Mouse (Mus musculus) monocyte, adult 59 days (primary cell): Measurements from ENCODE around the gene Kazn. TPM values are rescaled to one million over a fixed set of nuclear protein-coding genes. Genes with fewer than 3 reads are reported as not detected.

Source experiments
- total RNA-seq, 2 experiments: library from RNA; stranded (reverse); gene quantifications; one replicate each; pipeline ENCODE4 v1.2.4; 2023

The Kazn gene
- 1 to 10 TPM in 1 of 2 experiments, under 1 TPM in 1; 0.30 to 1.2 TPM for total RNA-seq

GRCm38 (mm10) chr4:142239240-142240126 lies at the start of gene Kazn:
Gene Kazn (minus strand): TSS chr4:142239401.

GRCm38 (mm10) chr4:142084131-142084899 lies 154.9 kb downstream of the Kazn start, which contains the start of gene Tmem51:
Gene Tmem51 (minus strand): TSS chr4:142084304.

Other genes starting within 250 kb of the Kazn start
- 1 to 10 TPM; 1.5 to 1.6 TPM for gene Fhad1, start 224.3 kb downstream of the Kazn start, total RNA-seq
- 100 to 1,000 TPM; 122 to 129 TPM for gene Tmem51, start 155.1 kb downstream of the Kazn start, total RNA-seq